Mouse (Mus musculus): ENCODE measurements around the gene Itga6. TPM values are rescaled to one million over a fixed set of nuclear protein-coding genes. Genes with fewer than 3 reads are reported as not detected.

Itga6 gene
- 180 TPM for polyA plus RNA-seq (2017; shearing (Covaris generic))

DNA sequence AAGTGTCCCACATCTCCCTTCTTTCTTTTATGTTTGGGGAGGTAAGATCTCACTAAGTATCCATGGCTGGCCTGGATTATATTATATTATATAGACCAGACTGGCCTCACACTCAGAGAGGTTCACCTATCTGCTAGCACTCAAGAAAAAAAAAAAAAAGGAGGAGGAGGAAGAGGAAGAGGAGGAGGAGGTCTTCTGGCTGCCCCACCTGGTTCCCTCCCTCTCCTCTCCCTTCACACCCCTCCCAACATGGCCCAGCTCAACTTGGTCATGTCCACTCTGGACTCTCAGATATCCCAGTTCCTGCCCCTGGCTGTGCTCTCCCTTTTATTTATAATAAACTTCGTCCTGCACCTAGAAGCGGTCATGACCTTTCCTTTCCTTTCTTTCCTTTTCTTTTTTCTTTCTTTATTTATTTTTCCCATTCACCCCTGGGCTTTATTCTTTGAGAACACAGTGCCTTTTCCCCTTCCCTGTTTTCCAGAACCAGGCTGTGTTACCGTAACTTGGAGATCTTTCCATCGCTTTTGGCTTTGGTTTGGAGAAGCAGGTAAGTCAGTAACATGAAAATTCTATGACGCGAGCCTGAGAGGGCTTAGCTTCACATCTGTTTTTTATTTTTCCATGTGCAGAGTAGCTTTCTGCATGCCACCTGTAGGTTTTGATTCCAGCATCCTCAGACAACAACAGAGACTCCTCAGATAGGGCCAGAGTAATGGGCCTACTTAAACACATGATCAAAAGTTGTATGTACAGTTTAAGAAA is at the start of gene Itga6:
TSS of gene Itga6 (plus strand) at position 7 of the 765 bp plus-strand sequence.

DNA sequence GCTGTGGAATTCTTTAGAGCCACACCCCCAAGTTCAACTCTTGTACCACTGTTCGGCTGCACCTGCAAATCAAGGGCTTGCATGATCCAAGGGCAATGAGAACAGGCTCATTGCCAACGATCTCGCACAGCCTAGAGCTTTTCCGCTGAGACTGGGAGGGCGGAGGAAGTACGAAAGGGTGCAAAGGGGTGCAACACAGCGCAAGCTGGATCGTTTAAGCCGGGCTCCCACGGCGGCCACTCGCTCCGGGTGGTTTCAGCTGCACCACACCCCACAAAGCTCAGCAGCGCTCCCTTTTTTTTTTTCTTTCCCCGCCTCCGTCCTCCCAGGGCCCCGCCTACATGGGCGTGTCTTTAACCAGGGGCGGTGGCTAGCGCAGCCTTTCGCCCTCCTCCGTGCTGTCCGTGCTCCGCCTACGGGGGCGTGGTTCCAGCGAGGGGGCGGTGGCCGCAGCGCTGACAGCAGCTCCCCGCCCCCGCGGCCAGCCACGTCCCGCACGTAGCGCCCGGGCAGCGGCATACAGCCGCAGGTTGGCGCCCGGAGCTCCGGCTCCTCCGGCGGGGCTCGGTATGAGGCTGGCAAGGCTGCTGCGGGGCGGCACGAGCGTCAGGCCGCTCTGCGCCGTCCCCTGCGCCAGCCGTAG is 127.5 kb downstream of the Itga6 start, which contains the start of gene Pdk1:
TSS of gene Pdk1 (plus strand) at position 424 of the 643 bp plus-strand sequence.

Other genes with a start within 250 kb of the Itga6 start
- not detected for gene Dlx1, start 217.5 kb upstream of the Itga6 start, polyA plus RNA-seq (2017; shearing (Covaris generic))
- not detected for gene Dlx2, start 198.9 kb upstream of the Itga6 start, polyA plus RNA-seq (2017; shearing (Covaris generic))
- gene Pdk1, start 127.6 kb downstream of the Itga6 start, polyA plus RNA-seq (2017; shearing (Covaris generic)), result 172 TPM
- gene Rapgef4, start 235.6 kb downstream of the Itga6 start, polyA plus RNA-seq (2017; shearing (Covaris generic)), result 11.8 TPM

Measured in CD4-positive, CD25-positive, alpha-beta regulatory T cell (primary cell).